Mouse (Mus musculus) forebrain, postnatal 0 days (tissue): ENCODE data around the gene Hnrnpab. TPM values are rescaled to one million over a fixed set of nuclear protein-coding genes. Genes with fewer than 3 reads are reported as not detected.

Experiments used
- ATAC-seq: fragments of 200-750 bp; cut with Nextera tagmentation; 2 replicates; pipeline ENCODE4 v1.8.0; 2017; ENCODE audit warnings: mild to moderate bottlenecking, moderate library complexity
- DNase-seq: peaks from one replicate; pipeline ENCODE4 v3.0.0-alpha.2; 2015
- H3K27ac ChIP-seq: fragments of 300-500 bp; sonication (generic); 2 replicates; pipeline ENCODE4 v1.5.1; 2014; ENCODE audit warnings: low read depth, mild to moderate bottlenecking, antibody characterized with exemption, low read length, moderate library complexity, mixed read lengths
- H3K27me3 ChIP-seq: fragments of 300-500 bp; sonication (generic); 2 replicates; pipeline ENCODE4 v1.6.1; 2014; ENCODE audit warnings: mild to moderate bottlenecking, low read length, mixed read lengths; ENCODE audit not compliant: insufficient read depth
- H3K36me3 ChIP-seq: fragments of 300-500 bp; sonication (generic); 2 replicates; pipeline ENCODE4 v1.6.1; 2014; ENCODE audit warnings: mild to moderate bottlenecking, moderate library complexity; ENCODE audit not compliant: insufficient read depth
- H3K4me1 ChIP-seq: fragments of 300-500 bp; sonication (generic); 2 replicates; pipeline ENCODE4 v1.6.1; 2014; ENCODE audit warnings: antibody characterized with exemption; ENCODE audit not compliant: insufficient read depth
- H3K4me2 ChIP-seq: fragments of 300-500 bp; sonication (generic); 2 replicates; pipeline ENCODE4 v1.6.1; 2014; ENCODE audit warnings: low read depth, mild to moderate bottlenecking, moderate library complexity
- H3K4me3 ChIP-seq: fragments of 300-500 bp; sonication (generic); 2 replicates; pipeline ENCODE4 v1.5.1; 2014; ENCODE audit warnings: low read depth, low read length, mixed read lengths
- H3K9ac ChIP-seq: fragments of 300-500 bp; sonication (generic); 2 replicates; pipeline ENCODE4 v1.6.1; 2014; ENCODE audit warnings: mild to moderate bottlenecking
- H3K9me3 ChIP-seq: fragments of 300-500 bp; sonication (generic); 2 replicates; pipeline ENCODE4 v1.6.1; 2016; ENCODE audit warnings: low read length
- CTCF ChIP-seq: sonication (generic); IDR thresholded peaks from 2 replicates; pipeline ENCODE4 v1.5.1; 2016; ENCODE audit warnings: antibody characterized with exemption, control low read depth, low read depth
- WGBS: fragments of 180-500 bp; shearing (Covaris S2); extraction: QIAGEN DNeasy Blood & Tissue Kit; methylation state at CpG from one replicate; pipeline ENCODE4 v1.1.7; 2014; 5-methylcytosine and 5-hydroxymethylcytosine counted together
- polyA plus RNA-seq: library from polyadenylated mRNA; unstranded; fragments of >200 nt; fragmentation: Nextera tagmentation; extraction: Ambion mirVana; gene quantifications from 2 replicates; pipeline ENCODE4 v1.2.1, GENCODE M21; 2015
- total RNA-seq: library from RNA; depleted of rRNA; stranded (reverse); fragments of >200 nt; gene quantifications from 2 replicates; pipeline ENCODE4 v1.2.3, GENCODE M21; 2014

Gene Hnrnpab
- total and polyA plus RNA-seq, 2 experiments from 2014 or later, result 350 to 364 TPM

DNA sequence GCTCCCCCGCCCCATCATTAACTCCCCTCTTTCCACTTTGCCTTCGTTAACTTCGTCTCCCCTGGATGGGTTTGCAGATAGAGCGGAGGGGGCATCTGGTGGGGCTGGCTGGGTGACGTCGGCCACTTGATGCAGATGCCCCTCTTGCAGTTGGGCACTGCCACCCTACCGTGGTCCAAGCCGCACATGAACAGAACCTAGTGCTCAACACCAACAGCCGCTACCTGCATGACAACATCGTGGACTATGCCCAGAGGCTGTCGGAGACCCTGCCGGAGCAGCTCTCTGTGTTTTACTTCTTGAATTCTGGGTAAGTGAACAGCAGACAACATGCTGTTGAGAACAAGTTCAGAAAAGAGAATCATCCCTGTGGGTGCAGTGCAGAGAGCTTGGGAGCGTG lies 20.2 kb downstream of the Hnrnpab start:
- H3K27ac ChIP-seq, result no peak overlapping the region
- no peak for TF ChIP-seq CTCF
- peaks cover 41% of the 10 kb centered on the region for H3K36me3 ChIP-seq
- H3K9me3 ChIP-seq, result no peaks in the 10 kb centered on the region
- H3K27me3 ChIP-seq, result no peaks in the 10 kb centered on the region
- no peak for ATAC-seq
- no peak overlapping the region for H3K9ac ChIP-seq
- H3K4me1 ChIP-seq, result peaks cover 16% of the 10 kb centered on the region
- H3K4me2 ChIP-seq, result no peak overlapping the region
- DNase-seq, result no peak
- H3K4me3 ChIP-seq, result no peak overlapping the region
- 84% methylated on average over 13 of the region's 13 CpGs for WGBS

GRCm38 (mm10) chr11:51585608-51586252 lies 20.9 kb downstream of the Hnrnpab start:
- Histone ChIP-seq H3K4me2 (peak overlapping the region; percentile 97), H3K9me3 (no peaks in the 10 kb centered on the region), H3K4me3 (no peak overlapping the region), H3K9ac (peak overlapping the region; percentile 82; the same call in 1 of the 2 replicates), H3K36me3 (peaks cover 35% of the 10 kb centered on the region), H3K27me3 (no peaks in the 10 kb centered on the region), H3K4me1 (peaks cover 16% of the 10 kb centered on the region), H3K27ac (no peak overlapping the region)
- DNase-seq, result no peak
- no peak for TF ChIP-seq CTCF
- ATAC-seq, result no peak
- WGBS, result 60% methylated on average over 8 of the region's 8 CpGs

GRCm38 (mm10) chr11:51584431-51585248 lies 22.0 kb downstream of the Hnrnpab start, which contains the start of gene Phykpl:
TSS of gene Phykpl (plus strand) at chr11:51584757.
- no peaks in the 10 kb centered on the region for H3K27me3 ChIP-seq
- H3K4me2 ChIP-seq, result peak within 1 kb of the TSS; percentile 97
- TF ChIP-seq CTCF, result peak; percentile 66
- WGBS, result 1% methylated on average over 59 of the region's 59 CpGs
- H3K9ac ChIP-seq, result peak within 1 kb of the TSS; percentile 82
- peak within 1 kb of the TSS; percentile 59 for H3K4me3 ChIP-seq
- H3K4me1 ChIP-seq, result peaks cover 16% of the 10 kb centered on the region
- peak; percentile 97 for DNase-seq
- H3K36me3 ChIP-seq, result peaks cover 28% of the 10 kb centered on the region
- H3K9me3 ChIP-seq, result no peaks in the 10 kb centered on the region
- peak; percentile 96 for ATAC-seq
- H3K27ac ChIP-seq, result peak within 1 kb of the TSS; percentile 89

DNA sequence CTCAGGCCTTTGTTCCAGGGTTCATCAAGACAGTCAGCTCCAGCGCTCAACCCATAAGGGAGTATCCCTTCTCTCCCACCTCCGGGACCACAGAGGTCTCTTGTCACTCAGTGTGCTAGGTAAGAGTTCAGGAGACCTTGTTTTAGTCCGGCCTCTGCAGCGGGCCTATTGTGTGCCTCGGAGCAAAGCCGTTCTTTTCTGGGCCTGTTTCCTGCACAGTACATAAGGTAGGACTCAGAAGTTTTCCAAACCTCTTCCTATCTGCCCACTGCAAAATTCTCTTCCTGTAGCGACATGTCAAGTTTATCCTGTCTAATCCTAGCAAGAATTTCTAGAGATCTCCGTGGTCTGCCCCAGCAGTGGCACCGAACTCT lies 22.6 kb downstream of the Hnrnpab start:
- ATAC-seq (no peak; the same call in 1 of the 2 replicates), DNase-seq (no peak)
- peak overlapping the region; percentile 89 for H3K27ac ChIP-seq
- peaks cover 16% of the 10 kb centered on the region for H3K4me1 ChIP-seq
- H3K36me3 ChIP-seq, result peaks cover 27% of the 10 kb centered on the region
- H3K4me3 ChIP-seq, result peak overlapping the region; percentile 59
- no peaks in the 10 kb centered on the region for H3K27me3 ChIP-seq
- H3K9ac ChIP-seq, result peak overlapping the region; percentile 82
- H3K9me3 ChIP-seq, result no peaks in the 10 kb centered on the region
- WGBS, result 6% methylated on average over 9 of the region's 9 CpGs
- TF ChIP-seq CTCF, result no peak
- H3K4me2 ChIP-seq, result peak overlapping the region; percentile 97

GRCm38 (mm10) chr11:51582713-51583112 lies 23.9 kb downstream of the Hnrnpab start:
- ATAC-seq, result no peak
- H3K9me3 ChIP-seq, result no peaks in the 10 kb centered on the region
- H3K4me3 ChIP-seq, result no peak overlapping the region
- DNase-seq, result no peak
- H3K27ac ChIP-seq, result no peak overlapping the region
- peaks cover 16% of the 10 kb centered on the region for H3K4me1 ChIP-seq
- 22% methylated on average over 8 of the region's 8 CpGs for WGBS
- no peak overlapping the region for H3K9ac ChIP-seq
- H3K36me3 ChIP-seq, result peaks cover 14% of the 10 kb centered on the region
- H3K4me2 ChIP-seq, result no peak overlapping the region
- H3K27me3 ChIP-seq, result no peaks in the 10 kb centered on the region
- peak; percentile 65 for TF ChIP-seq CTCF

- H3K4me2 ChIP-seq, result no peak overlapping the region
- no peak for DNase-seq
- WGBS, result 70% methylated on average over 4 of the region's 4 CpGs
- H3K4me1 ChIP-seq, result peaks cover 7% of the 10 kb centered on the region
- H3K27ac ChIP-seq, result no peak overlapping the region
- H3K9ac ChIP-seq, result no peak overlapping the region
- no peaks in the 10 kb centered on the region for H3K36me3 ChIP-seq
- H3K9me3 ChIP-seq, result no peaks in the 10 kb centered on the region
- no peak for ATAC-seq
- no peak overlapping the region for H3K4me3 ChIP-seq
- no peak for TF ChIP-seq CTCF
- H3K27me3 ChIP-seq, result no peaks in the 10 kb centered on the region
Observed at GRCm38 (mm10) chr11:51579024-51579423, 27.6 kb downstream of the Hnrnpab start.

GRCm38 (mm10) chr11:51577587-51577986 lies 29.1 kb downstream of the Hnrnpab start:
- 78% methylated on average over 7 of the region's 7 CpGs for WGBS
- Histone ChIP-seq H3K4me1 (no peaks in the 10 kb centered on the region), H3K4me2 (no peak overlapping the region), H3K4me3 (no peak overlapping the region), H3K27ac (no peak overlapping the region), H3K27me3 (no peaks in the 10 kb centered on the region), H3K9ac (no peak overlapping the region), H3K9me3 (no peaks in the 10 kb centered on the region), H3K36me3 (no peaks in the 10 kb centered on the region)
- TF ChIP-seq CTCF, result no peak
- ATAC-seq (no peak), DNase-seq (no peak)
